Mouse (Mus musculus) CD4-positive naive resting alpha-beta T cell, adult 76 days (primary cell): ENCODE results near the gene Slc22a13. TPM values are rescaled to one million over a fixed set of nuclear protein-coding genes. Genes with fewer than 3 reads are reported as not detected.

Experiments
- total RNA-seq: library from RNA; stranded (reverse); gene quantifications from one replicate; pipeline ENCODE4 v1.2.4, GENCODE M21; 2023

Gene Slc22a13
- not detected for total RNA-seq

GRCm38 (mm10) chr9:119208998-119209397 lies at the start of gene Slc22a13:
Slc22a13 (minus strand) TSS chr9:119209098.

GRCm38 (mm10) chr9:119158861-119159260 lies 50.0 kb downstream of the Slc22a13 start, which contains the start of gene Gm47289:
Gm47289 (plus strand) TSS chr9:119159161.

GRCm38 (mm10) chr9:119156278-119157201 lies 52.4 kb downstream of the Slc22a13 start, which contains the start of gene Acaa1b:
Acaa1b (minus strand) TSS chr9:119157093.

Other genes with a start within 250 kb of the Slc22a13 start
- gene Vill, start 156.3 kb downstream of the Slc22a13 start, total RNA-seq: 1.2 TPM
- gene Plcd1, start 115.6 kb downstream of the Slc22a13 start, total RNA-seq: not detected
- gene Dlec1, start 106.6 kb downstream of the Slc22a13 start, total RNA-seq: not detected
- gene Acaa1b, start 52.0 kb downstream of the Slc22a13 start, total RNA-seq: 0.64 TPM
- not detected for gene Gm47289, start 49.9 kb downstream of the Slc22a13 start, total RNA-seq
- gene Oxsr1, start 113.3 kb upstream of the Slc22a13 start, total RNA-seq: 41.7 TPM
- gene Acaa1a, start 130.6 kb upstream of the Slc22a13 start, total RNA-seq: 42.9 TPM
- 37.7 TPM for gene Myd88, start 132.3 kb upstream of the Slc22a13 start, total RNA-seq
- 0.38 TPM for gene Xylb, start 148.3 kb upstream of the Slc22a13 start, total RNA-seq
- not detected for gene Slc22a14, start 156.5 kb upstream of the Slc22a13 start, total RNA-seq
- 0.47 TPM for gene Acvr2b, start 193.0 kb upstream of the Slc22a13 start, total RNA-seq
- 6.9 TPM for gene Exog, start 235.8 kb upstream of the Slc22a13 start, total RNA-seq